Mouse (Mus musculus) testis, adult 2 months (tissue): ENCODE data around the gene S100a5.

Experiments
- CTCF ChIP-seq: fragments of 200-500 bp; IDR thresholded peaks from 2 replicates; pipeline ENCODE4 v1.5.1; 2012; ENCODE audit warnings: low read depth, mild to moderate bottlenecking, inconsistent platforms, low read length, moderate library complexity; ENCODE audit not compliant: control insufficient read depth, insufficient read depth, insufficient replicate concordance
- POLR2A ChIP-seq: fragments of 200-500 bp; IDR thresholded peaks from 2 replicates; pipeline ENCODE4 v1.6.1; 2012; ENCODE audit warnings: low read depth, mild to moderate bottlenecking, inconsistent platforms, low read length, moderate library complexity; ENCODE audit not compliant: control insufficient read depth

- TF ChIP-seq POLR2A (no peak), CTCF (no peak)
Measured at GRCm38 (mm10) chr3:90579433-90579832, 28.9 kb upstream of the S100a5 start.
